Mouse (Mus musculus) ES-E14 (cell line): ENCODE data around the gene Prpsap1.

ENCODE experiments used
- CHD2 ChIP-seq: IDR thresholded peaks from 2 replicates; pipeline ENCODE4 v1.6.1; 2014; ENCODE audit warnings: mild to moderate bottlenecking, low read depth, low read length, inconsistent platforms
- HCFC1 ChIP-seq: IDR thresholded peaks from 2 replicates; pipeline ENCODE4 v1.6.1; 2012; ENCODE audit warnings: low read length, inconsistent platforms, borderline replicate concordance; ENCODE audit not compliant: insufficient read depth
- MAFK ChIP-seq: IDR thresholded peaks from 2 replicates; pipeline ENCODE4 v1.6.1; 2014; ENCODE audit warnings: mild to moderate bottlenecking, low read depth, low read length, inconsistent platforms; ENCODE audit not compliant: insufficient read depth
- ZC3H11A ChIP-seq: IDR thresholded peaks from 2 replicates; pipeline ENCODE4 v1.6.1; 2012; ENCODE audit warnings: low read depth, mild to moderate bottlenecking, inconsistent platforms, low read length, borderline replicate concordance
- ZNF384 ChIP-seq: IDR thresholded peaks from 2 replicates; pipeline ENCODE4 v1.6.1; 2012; ENCODE audit warnings: low read depth, low read length, inconsistent platforms

DNA sequence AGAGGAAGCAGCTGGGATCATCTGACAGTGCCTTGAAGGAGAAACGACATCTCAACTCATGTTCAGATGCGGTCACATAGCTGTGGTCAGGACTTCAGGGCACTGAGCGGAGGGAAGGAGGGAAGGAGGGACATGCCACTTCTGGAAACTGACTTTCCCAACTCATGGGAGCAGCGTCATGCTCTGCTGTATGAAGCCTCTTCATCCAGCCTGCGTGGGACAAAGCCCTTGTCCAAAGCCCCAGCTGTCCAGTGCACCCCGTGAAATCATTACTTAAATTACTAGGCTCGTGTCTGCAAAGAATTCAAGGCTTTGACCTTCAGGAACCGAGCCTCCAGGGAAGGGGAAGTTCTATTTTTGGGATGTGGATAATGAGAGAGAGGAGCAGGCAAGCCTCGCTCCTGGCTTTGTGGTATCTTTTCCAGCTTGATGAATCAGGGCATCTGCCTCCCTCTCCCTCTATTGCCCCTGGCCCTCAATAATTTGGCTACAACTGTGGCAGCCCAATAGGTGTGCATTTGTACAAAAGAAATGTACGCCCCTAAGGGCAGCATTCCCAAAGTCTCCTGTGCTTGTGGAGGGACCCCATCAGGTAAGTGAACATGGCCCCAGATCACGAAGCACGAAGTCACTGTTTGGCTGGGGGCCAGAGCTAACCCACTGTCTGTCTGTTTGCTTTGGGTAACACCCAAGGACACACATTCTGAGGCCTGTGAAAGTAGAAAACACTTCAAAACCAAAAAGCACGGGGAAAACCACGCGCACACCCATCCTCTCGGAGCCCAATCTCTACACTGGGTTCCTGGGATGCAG is 29.1 kb upstream of the Prpsap1 start:
- TF ChIP-seq ZNF384 (no peak), MAFK (no peak), CHD2 (no peak), HCFC1 (no peak), ZC3H11A (no peak)
